Mouse (Mus musculus) adipose tissue, adult 10 weeks (tissue): ENCODE results near the gene Cxcr5. TPM values are rescaled to one million over a fixed set of nuclear protein-coding genes. Genes with fewer than 3 reads are reported as not detected.

Source experiments
- polyA plus RNA-seq: library from polyadenylated mRNA; stranded (reverse); fragments of 350-450 nt; fragmentation: Illumina TruSeq; extraction: RNeasy Lipid Tissue Mini Kit (QIAGEN cat#74804); gene quantifications from one replicate; pipeline ENCODE4 v1.2.3, GENCODE M21; 2014; ENCODE audit warnings: low read depth, low replicate concordance

The Cxcr5 gene
- polyA plus RNA-seq, result 0.62 TPM

GRCm38 (mm10) chr9:44561597-44561996 is at the start of gene Cxcr5:
TSS of gene Cxcr5 (minus strand) at chr9:44561877.

GRCm38 (mm10) chr9:44604779-44605615 is 43.3 kb upstream of the Cxcr5 start, which contains the start of gene Ddx6:
TSS of gene Ddx6 (plus strand) at chr9:44604892.

GRCm38 (mm10) chr9:44482552-44482951 is 79.1 kb downstream of the Cxcr5 start, which contains the start of gene Bcl9l:
TSS of gene Bcl9l (plus strand) at chr9:44482825.

Other genes starting within 250 kb of the Cxcr5 start
- gene C2cd2l, start 241.6 kb downstream of the Cxcr5 start, polyA plus RNA-seq, result 28.1 TPM
- 25.7 TPM for gene Dpagt1, start 235.9 kb downstream of the Cxcr5 start, polyA plus RNA-seq
- 25.2 TPM for gene H2afx, start 227.2 kb downstream of the Cxcr5 start, polyA plus RNA-seq
- 47.6 TPM for gene Hmbs, start 217.6 kb downstream of the Cxcr5 start, polyA plus RNA-seq
- gene Vps11, start 200.2 kb downstream of the Cxcr5 start, polyA plus RNA-seq, result 37.7 TPM
- gene Hyou1, start 182.4 kb downstream of the Cxcr5 start, polyA plus RNA-seq, result 132 TPM
- 66.0 TPM for gene Slc37a4, start 165.0 kb downstream of the Cxcr5 start, polyA plus RNA-seq
- gene Rps25, start 154.7 kb downstream of the Cxcr5 start, polyA plus RNA-seq, result 1,387 TPM
- 77.7 TPM for gene Trappc4, start 154.3 kb downstream of the Cxcr5 start, polyA plus RNA-seq
- 31.8 TPM for gene Ccdc84, start 143.3 kb downstream of the Cxcr5 start, polyA plus RNA-seq
- 0.45 TPM for gene Foxr1, start 120.7 kb downstream of the Cxcr5 start, polyA plus RNA-seq
- 1.1 TPM for gene Upk2, start 106.9 kb downstream of the Cxcr5 start, polyA plus RNA-seq
- gene Bcl9l, start 79.1 kb downstream of the Cxcr5 start, polyA plus RNA-seq, result 58.9 TPM
- 79.5 TPM for gene Ddx6, start 43.0 kb upstream of the Cxcr5 start, polyA plus RNA-seq
- gene Treh, start 111.4 kb upstream of the Cxcr5 start, polyA plus RNA-seq, result not detected
- gene Phldb1, start 173.3 kb upstream of the Cxcr5 start, polyA plus RNA-seq, result 61.1 TPM
- 107 TPM for gene Arcn1, start 206.0 kb upstream of the Cxcr5 start, polyA plus RNA-seq
- 62.7 TPM for gene Ift46, start 206.0 kb upstream of the Cxcr5 start, polyA plus RNA-seq
- gene Tmem25, start 237.4 kb upstream of the Cxcr5 start, polyA plus RNA-seq, result 3.0 TPM
- gene Ttc36, start 241.2 kb upstream of the Cxcr5 start, polyA plus RNA-seq, result 2.3 TPM